Mouse (Mus musculus) megakaryocyte-erythroid progenitor cell, adult 5-6 weeks (primary cell): ENCODE results near the gene 1700018B08Rik. TPM values are rescaled to one million over a fixed set of nuclear protein-coding genes. Genes with fewer than 3 reads are reported as not detected.
A peak's percentile ranks its signal among the peaks of the same experiment; 100 is the strongest.

Source experiments
- ATAC-seq: replicated peaks from 2 replicates; pipeline ENCODE4 v1.8.0; 2016; ENCODE audit warnings: mild to moderate bottlenecking, inconsistent platforms; ENCODE audit not compliant: severe bottlenecking, poor library complexity, low FRiP score, low TSS enrichment
- total RNA-seq, 2 experiments: library from RNA; stranded (forward) in 1 of 2; stranded (reverse) in 1 of 2; fragments of 200-1000, 215-1000 nt in 1 of 2; fragments of >200 nt in 1 of 2; fragmentation: Nextera tagmentation in 1 of 2; gene quantifications; 2 replicates each; pipeline ENCODE4 v1.2.3; 2014 to 2017

The 1700018B08Rik gene
- total RNA-seq, 2 experiments from 2014 or later = not detected

DNA sequence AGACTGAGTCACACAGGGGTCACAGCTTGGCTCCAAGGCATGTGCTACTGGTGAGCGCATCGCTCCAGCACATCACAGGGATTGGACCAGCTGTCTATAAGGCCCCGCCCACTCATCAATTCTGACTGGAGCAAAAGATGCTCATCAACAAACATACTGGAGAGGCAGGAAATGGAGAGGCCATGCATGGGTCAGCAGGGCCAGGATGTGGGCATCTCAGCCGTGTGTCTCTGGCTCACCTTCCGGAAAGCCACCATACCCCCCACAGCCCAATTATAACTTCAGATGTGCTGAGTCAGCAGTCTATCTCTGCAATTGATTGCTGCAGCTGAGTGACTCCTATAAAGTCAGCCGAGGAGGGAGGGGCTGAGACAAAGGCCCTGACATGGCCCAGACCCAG lies 24.2 kb upstream of the 1700018B08Rik start:
- ATAC-seq = no peak

DNA sequence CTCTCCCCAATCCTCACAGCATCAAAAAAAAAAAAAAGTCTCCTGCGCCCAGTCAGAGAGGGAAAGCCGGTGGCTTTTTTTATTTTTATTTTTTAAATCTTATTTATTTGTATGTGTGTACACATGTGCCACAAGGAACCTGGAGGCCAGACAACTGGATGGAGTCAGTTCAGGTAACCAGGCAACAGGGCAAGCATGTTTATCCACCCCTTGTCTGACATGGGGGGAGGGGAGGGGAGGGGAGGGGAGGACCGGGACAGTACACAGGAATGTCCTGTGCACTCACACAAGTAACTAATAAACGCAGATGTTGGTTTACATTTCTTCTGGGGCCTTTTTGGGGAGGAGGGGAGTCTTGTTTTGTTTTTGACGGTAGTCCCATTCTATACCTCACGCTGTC lies 19.6 kb upstream of the 1700018B08Rik start:
- ATAC-seq = no peak

DNA sequence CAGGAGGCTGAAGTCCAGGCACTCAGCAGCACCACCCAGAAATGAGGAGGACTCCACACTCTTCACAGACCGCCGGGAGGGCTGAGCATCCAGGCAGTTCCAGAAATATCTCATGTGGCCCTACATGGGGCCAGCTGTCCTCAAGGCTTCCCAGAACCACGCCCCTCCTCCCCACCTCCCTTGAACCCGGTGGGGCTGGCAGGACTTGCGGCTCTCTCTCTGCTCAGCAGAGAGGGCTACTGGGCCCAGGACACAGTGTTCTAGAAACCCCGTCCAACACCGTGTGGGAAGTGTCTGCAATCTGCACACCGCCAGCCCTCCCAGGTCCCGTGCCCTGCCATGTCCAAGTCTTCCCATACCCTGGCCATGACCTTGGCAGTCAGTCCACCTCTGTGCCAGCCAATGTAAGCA lies 18.8 kb upstream of the 1700018B08Rik start:
- ATAC-seq = no peak

DNA sequence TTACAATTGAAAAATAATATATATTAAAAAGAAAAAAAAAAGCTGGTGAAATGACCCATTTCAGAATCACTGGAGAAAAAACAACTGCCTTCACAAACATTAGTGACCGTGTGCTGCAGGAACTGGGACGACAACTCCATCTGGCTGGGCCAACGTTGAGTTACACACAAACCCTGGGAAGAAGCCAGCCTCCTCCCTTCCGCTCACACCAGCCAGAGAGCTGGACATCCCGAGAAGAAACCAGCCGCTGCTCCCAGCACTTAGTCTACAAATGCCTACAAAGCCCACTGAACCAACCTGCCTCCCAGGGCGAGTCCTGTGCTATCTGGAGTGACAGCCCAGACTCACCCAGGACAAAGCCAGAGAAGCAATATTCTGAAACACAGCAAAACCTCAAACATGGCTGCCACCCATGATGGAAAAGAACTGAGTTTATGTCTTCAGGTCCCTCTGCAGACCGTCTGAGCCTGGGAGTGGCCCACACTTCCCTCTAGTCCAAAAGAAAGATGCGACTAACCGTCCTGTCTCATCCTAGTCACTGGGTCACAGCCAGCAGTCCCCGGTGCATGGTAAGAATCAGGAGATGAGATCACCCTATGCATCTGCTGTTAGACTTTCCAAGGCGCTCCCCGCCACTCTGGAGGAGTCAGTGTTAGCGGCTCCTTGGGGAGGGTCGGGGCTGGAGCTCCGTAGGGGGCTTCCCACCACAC lies 17.7 kb upstream of the 1700018B08Rik start:
- ATAC-seq = no peak

DNA sequence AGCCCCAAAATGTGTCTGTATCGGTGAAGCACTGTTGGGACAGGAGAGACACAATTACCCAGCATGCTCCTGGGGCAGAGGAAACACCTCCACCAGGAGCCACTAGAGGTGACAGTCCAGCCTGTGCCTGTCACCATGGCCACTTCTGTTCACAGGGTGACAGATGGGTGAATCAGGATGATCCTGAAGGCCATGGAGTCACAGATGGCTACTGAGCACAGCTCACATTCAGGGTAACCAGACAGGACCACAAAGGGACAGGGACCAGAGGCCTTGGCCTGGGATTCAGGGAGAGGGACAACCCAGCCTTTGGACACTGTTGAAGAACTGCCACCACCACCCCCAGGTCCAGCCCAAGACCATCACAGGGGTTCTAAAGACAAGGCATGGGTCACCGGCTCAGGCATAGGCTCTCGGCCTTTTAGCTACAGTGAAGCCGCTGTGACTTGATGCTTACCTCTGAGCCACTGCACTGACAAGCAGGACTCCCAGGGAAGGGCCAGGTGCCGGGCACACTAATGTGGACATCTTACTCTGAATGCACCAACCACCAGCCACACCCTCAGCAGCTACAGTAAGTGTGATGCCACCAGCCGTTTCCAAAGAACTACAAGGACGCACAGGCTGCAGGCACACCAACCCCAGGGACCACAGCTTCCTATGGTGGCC lies 16.4 kb upstream of the 1700018B08Rik start:
- ATAC-seq = no peak

DNA sequence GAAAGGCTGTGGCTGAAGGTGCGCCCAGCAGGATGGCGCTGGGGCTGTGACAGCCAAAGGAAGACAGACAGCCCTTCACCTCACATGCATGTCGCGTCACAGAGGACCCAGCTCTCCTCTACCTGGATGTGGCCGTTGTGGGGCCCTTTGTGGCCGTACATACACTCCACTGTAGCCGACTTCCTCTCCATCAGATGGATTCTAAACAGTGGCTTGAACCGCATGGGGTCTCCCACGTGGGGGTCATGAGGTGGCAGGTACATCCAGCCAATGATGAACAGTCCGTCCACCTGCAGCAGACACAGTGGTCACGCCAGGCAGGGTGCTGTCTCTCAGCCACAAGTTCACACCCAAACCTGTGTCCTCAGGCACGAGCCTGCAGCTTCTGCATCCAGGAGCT lies 15.7 kb upstream of the 1700018B08Rik start:
- ATAC-seq = no peak

DNA sequence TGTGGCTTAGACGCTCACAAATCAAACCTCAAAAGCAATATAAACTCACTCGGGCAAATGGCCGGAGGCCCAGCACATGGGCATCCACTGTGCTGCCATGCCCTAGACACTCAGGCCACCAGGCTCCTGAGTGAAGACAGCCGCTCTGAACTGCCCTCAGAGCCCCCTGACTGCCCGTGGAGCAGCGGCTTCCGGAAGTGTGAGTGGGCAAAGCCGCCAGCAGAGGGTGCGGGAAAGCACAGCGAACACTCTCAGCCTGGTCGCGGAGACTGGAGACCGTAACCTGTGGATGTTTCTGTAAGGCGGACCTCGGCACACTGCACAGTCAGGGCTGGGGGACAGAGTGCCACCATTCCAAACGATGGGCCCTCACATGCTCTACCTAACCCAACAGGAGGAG lies 14.4 kb upstream of the 1700018B08Rik start:
- no peak for ATAC-seq

DNA sequence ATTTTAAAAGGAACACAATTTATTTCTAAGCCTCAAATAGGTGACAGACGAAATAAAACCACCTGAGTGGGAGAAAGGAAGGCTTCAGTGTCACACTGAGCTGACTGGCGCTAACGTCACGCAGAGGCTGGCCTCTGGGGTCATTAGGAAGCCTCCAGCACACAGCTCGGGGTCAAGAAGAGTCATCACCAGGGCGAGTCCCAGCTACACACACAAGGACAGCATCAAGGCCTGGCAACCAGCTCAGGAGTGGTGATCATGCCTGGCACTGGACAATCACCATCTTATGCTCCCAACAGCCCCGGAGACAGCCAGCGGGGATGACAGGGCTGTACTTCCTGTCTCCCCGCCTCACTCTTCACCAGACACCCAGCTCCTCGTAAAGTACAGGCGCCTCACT lies 13.6 kb upstream of the 1700018B08Rik start:
- ATAC-seq = no peak

DNA sequence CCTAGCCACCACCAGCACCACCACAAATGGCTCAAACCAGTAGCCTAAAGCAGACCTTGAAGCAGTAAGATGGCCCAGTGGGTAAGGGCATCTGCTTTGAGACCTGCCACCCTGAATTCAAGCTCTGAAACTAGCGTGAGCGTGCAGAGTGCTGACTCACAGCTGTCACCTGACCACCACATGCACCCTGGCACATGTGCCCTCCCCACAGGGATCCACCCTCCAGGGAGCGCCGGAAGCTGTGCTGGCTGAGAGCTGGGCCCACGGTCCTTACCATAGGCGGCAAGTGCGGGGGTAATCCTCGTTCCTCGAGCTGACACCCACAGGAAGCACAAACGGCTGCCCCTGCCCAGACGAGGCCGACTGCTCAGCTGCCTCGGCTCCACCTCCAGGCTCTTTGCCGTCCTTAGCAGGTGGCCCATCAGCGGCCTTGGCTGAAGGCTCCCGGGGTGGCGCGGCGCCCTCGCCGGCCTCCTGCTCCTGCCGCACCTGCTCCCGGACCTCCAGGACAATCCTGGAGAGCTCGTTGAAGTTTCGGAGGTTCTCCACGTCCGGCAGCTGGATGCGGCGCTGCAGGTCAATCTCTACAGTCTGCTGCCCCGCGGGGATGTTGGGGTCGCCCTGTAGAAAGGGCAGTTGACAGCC lies 9.8 kb upstream of the 1700018B08Rik start:
- no peak for ATAC-seq

DNA sequence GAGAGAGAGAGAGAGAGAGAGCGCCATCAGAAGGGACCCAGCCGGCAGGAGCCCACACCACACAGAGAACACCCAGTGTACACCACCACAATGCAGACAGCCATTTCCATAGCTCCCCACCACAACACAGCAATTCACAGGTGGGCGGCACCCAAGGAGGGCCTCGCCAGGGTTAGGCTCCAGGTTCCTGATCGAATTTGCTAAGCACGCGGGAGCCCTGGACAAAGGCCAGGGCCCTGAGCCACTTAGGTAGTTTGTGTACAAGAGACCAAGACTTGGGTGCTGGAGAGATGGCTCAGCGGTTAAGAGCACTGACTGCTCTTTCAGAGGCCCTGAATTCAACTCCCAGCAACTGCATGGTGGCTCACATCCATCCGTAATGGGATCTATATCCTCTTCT lies 8.4 kb upstream of the 1700018B08Rik start:
- ATAC-seq = no peak

DNA sequence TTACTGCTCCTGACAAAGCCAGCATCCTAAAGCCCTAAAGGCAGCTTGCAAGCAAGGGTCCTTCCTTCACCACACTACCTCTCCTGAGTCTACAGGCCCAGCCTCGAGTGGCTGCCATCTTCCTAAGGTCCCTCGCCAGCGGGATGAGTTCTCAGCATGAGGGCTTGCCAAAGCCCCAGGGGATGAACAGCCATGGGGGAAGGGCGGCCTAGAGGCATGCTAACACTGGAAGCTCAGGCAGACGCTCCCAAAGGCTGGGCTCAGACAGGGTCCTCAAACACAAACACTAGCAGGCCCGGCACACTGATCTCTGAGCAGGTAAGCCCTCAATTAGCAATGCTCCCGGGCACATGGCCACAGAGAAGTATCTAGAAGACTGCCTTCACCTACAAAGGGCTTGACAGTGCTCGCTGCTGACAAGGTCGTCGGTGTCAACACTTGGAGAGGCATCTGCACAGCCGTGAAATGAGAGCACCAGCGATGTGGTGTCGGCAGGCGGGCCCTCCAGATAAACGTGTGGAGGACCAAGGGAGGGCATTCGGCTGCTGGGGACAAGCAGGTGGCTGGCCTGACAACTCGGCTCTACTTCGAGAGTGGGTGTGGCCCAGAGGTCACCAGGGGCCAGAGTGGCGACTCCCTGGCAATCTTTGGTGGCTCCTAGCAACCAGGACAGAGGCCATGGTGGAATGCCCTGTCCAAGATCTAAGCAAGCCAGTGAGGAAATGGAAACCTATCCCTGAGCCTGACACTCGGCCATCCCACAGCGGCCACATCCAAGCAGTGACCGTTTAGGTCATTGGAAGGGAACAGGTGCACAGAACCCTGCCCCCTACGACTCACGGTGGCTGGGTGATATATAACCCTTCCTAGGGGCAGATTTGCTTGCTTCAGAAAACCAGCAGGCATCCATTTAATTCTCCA lies 7.2 kb upstream of the 1700018B08Rik start:
- no peak for ATAC-seq

DNA sequence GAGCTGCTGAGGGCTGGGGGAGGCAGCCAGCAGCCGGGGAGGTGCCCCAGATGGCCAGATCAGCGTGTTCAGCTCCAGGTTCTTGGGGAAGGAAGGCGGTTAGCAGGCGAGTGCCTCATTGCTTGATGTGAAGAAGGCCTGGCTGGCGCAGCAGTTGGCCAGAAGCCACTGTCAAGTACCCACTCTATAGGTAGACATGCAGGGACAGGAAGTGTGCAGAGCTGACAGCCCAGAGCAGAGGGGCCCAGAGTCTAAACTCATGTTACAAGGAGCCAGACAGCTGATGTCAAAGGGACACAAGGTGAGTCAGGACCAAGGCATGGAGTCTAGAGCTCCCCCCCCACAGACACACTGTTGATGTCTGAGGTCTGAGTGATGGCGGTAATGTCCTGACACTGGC lies 5.9 kb upstream of the 1700018B08Rik start:
- ATAC-seq = no peak

DNA sequence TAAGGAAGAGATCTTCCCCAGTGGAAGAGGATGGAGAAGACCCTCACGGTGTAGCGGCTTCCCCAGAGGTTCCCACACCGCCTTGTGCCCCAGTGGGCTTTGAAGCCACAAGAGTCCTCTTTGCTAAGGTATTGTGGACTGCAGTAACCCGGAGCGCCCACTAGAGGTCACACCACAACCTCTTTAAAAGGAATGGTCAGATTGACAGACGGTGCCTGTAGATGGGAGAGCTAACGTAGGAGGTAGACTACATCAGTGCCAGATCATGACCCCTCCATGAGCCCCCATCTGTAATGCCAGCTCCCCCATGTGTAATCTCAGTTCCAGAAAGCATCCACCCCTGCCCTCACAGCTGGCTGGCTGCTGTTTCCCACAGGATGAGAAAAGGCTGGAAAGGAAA lies 3.0 kb upstream of the 1700018B08Rik start:
- peak; percentile 81 for ATAC-seq

DNA sequence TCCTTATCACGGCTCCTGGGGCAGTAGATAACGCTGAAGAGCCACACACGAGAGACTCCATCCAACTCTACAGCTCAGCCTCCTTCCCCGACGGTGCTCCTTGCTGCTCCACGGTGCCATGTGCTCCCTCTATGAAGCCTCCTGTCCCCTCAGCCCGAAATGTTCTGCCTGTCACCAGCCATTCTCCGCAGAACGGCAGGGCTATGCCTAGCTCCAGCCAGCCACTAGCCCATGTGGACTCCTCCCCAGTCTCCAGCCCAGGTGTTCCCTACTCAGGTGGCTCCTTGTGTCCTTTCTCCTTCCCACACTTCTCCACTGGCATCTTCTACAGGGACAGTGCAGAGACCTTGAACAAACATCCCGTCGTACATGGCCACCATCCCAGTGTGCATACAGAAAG lies 816 bp upstream of the 1700018B08Rik start:
- ATAC-seq = no peak

DNA sequence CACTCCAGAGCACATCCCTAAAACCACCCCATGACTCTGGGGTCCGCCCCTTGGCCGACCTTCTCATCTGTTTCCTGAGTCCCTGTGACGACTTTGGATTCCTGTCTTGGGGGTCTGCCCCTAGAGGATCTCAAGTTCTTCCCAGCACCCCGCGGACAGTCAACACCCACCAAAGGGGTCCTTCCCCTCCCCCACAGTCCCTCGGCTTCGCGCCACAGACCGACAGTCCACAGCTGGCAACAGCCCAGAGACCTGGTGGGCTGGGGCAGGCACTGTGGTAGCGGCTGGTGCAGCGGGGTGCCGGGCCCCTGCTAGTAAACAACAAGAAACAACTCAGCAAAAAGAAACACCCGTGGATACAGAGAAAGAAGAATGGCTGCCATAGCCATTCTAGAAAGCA lies 1.2 kb downstream of the 1700018B08Rik start:
- no peak for ATAC-seq

DNA sequence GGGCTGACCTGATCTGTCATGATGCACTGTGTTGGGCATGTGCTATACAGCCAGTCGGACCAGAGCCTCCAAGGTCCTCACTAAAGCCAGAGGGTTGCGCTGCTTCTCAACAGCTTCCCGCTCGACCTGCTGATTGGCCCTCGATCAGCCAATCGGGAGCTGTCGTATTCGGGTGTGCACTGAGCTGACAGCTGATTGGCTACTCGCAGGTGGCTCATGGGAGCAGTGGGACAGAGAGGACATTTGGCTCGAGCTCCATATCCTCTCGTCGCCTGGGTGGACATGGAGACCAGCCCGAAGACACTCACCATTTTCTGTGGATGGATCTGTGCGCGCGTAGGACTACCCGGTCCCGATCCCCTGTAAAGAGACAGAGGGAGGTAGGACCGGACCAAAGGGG lies 2.3 kb downstream of the 1700018B08Rik start:
- no peak for ATAC-seq

DNA sequence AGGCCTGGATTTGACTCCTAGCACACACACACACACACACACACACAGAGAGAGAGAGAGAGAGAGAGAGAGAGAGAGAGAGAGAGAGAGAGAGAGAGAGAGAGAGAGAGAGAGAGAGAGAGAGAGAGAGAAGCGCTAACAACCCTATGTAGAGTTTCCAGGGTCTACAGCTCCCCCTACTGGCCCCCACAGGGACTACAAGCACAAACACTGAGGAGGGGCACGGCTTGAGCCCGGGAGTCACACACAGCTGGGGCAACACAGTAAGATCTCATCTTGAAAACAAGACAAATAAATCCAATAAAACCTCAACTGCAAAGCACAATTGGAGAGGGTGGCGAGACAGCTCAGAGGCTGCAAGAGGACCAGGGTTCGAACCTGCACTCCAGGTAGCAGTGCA lies 11.7 kb downstream of the 1700018B08Rik start:
- ATAC-seq = no peak

DNA sequence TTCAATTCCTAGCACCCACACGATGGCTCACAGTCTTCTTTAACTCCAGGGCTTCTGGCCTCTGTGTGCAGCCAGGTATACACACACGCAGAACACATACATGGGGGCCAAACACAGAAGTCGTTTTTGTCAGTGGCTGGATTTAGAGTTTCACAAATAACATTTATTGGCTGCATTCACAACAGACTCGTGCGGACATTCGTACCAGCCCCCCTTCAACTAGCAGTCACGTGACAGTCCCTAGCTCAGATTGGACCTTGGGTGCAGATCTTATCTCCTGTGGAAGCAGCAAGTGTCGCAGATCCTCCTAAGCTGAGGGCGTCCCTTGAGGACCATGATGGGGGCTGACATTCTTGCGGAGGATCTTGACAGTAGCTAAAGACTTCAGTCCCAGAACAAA lies 13.5 kb downstream of the 1700018B08Rik start:
- ATAC-seq = no peak

DNA sequence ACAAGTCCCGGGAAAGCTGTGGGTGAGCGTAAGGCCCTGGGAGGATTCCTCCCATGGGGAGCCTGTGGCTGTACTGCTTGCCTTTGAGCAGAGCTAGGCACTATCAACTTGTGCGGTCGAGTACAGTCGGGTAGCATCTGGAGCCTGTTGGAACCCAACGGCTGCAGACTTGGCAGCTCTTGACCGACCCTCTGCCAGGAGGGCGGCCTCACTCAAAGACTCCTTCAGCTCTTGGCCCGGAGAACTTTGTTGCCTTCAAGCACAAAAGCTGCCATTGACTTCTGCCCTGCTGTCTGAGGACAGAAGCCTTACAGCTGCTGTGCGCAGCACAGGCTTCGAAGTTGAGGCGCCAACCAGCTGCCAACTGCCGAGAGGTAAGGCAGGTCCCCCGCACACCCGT lies 15.3 kb downstream of the 1700018B08Rik start:
- no peak for ATAC-seq

DNA sequence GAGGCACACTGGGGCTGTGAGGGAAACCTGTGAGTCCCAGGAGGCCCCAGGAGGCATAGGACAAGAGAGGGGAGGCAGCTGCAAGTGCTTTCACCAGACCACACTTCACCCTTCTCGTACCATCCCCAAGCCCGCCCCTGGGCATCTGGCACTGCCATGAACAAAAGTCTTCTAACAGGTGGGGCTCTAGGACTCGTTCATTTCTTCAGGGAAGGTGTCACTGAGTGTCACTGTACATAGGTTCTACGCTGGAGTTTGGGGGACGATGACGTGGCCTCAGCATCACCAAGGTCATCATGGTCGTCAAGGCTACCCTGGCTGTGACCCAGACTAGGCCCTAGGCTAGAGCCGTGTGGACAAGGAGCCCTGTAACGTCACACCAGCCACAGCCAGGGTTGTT lies 16.4 kb downstream of the 1700018B08Rik start:
- ATAC-seq = no peak
